Mouse (Mus musculus): Measurements from ENCODE around the gene Tmod3. TPM values are rescaled to one million over a fixed set of nuclear protein-coding genes. Genes with fewer than 3 reads are reported as not detected.

The Tmod3 gene
- polyA plus RNA-seq, 1 experiment from 2014 or later: 120 TPM

DNA sequence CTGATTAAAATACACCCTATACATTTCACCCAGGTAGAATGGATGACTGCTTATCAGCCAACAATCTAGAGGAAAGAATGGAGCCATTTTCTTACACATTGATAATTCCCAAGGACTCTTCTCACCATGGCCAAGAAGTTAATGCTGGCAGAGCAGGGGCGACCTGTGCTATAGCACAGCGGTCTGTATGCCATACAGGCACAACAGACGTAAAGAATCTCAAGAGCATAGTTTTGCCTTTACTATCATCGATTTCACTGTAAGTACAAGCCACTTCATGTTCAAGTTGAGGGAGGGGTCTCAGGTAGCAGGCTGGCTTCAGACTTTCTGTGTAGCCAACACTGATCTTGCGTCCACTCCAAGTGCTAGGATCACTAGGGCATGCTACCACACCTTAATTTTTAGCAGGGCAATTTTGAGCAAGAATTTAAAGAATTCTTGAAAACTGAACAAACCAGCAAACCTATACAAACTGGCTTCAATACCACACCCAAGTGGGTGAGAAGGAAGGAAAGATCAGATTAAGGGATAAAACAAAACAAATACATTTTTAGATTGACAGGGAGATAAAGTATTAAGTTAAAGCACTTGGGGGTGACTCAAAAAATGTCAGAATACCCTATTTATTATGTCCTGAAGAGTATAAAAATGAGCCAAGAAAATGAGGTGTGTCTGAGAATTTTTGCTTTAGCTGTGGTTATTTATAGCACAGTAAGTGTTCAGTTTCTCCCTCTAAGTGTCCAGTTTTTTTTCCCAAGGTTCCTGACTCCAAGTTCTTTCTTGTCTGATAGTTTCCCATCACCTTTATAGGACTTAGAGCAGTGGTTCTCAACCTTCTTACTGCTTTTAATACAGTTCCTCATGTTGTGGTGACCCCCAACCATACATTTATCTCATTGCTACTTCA is 11.8 kb upstream of the Tmod3 start:
- DNase-seq (ENCODE audit: low spot score): no peak
- no peak overlapping the region for H3K4me2 ChIP-seq (ENCODE audit: low read length)
- no peak for ATAC-seq (replicated peaks; ENCODE audit: low FRiP score, low read depth)
- H3K27me3 ChIP-seq (ENCODE audit: insufficient read depth, low read length): no peaks in the 10 kb centered on the region
- no peak overlapping the region for H3K27ac ChIP-seq
- no peak overlapping the region for H3K4me3 ChIP-seq (replicated peaks; ENCODE audit: low read depth, low read length)
- no peaks in the 10 kb centered on the region for H3K36me3 ChIP-seq (ENCODE audit: insufficient read depth, low read length)
- 91% methylated on average over 5 of the region's 5 CpGs for WGBS
- H3K9me3 ChIP-seq (replicated peaks; ENCODE audit: low read length): no peaks in the 10 kb centered on the region
- no peaks in the 10 kb centered on the region for H3K4me1 ChIP-seq (replicated peaks; ENCODE audit: insufficient read depth, low read length)
- H3K9ac ChIP-seq (ENCODE audit: low read depth, low read length): no peak overlapping the region
- no peak for TF ChIP-seq CTCF (IDR thresholded peaks at IDR 0.05; ENCODE audit: low read depth)

DNA sequence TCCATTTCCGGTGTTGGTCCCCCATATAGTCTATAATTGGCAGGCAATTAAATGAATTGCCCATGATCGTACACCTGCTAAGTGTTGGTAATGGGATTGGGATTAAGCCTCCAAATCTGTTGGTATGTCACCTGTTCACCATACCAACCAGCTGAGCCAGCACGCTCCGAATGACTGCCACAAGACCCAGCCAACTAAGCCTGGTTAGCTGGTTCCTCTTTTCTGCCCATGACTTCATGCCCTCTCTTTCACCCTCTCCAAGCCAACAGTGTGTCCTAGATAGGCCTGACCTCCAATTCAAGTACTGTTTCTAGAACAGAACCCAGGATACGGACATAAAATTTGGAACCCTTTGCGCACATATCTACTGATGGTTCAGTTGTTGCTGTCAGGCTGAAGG is 8.9 kb upstream of the Tmod3 start:
- no peak overlapping the region for H3K4me2 ChIP-seq (ENCODE audit: low read length)
- no peak overlapping the region for H3K9ac ChIP-seq (ENCODE audit: low read depth, low read length)
- TF ChIP-seq CTCF (IDR thresholded peaks at IDR 0.05; ENCODE audit: low read depth): no peak
- H3K27me3 ChIP-seq (ENCODE audit: insufficient read depth, low read length): no peaks in the 10 kb centered on the region
- no peaks in the 10 kb centered on the region for H3K9me3 ChIP-seq (replicated peaks; ENCODE audit: low read length)
- H3K27ac ChIP-seq: no peak overlapping the region
- ATAC-seq (replicated peaks; ENCODE audit: low FRiP score, low read depth): no peak
- DNase-seq (ENCODE audit: low spot score): no peak
- no peak overlapping the region for H3K4me3 ChIP-seq (replicated peaks; ENCODE audit: low read depth, low read length)
- H3K36me3 ChIP-seq (ENCODE audit: insufficient read depth, low read length): no peaks in the 10 kb centered on the region
- WGBS: 95% methylated on average over 6 of the region's 6 CpGs
- no peaks in the 10 kb centered on the region for H3K4me1 ChIP-seq (replicated peaks; ENCODE audit: insufficient read depth, low read length)

DNA sequence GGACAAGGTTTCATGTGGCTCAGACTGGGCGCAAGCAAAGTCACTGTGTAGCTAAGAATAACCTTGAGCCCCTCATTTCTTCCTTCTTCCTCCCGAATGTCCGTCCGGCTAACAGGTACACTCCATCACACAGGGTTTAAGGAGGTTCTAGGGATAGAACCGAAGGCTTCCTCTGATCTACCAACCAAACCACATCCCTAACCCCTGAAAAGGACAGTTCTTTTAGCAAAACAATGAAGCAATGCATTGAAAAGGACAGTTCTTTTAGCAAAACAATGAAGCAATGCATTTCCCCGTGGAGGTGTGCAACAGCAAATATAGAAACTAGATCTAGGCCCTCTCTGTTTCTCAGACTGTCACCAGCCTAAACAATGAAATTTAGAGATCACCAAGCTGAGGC is 5.4 kb upstream of the Tmod3 start:
- Histone ChIP-seq H3K9me3 (replicated peaks; ENCODE audit: low read length) (no peaks in the 10 kb centered on the region), H3K4me2 (ENCODE audit: low read length) (no peak overlapping the region), H3K27me3 (ENCODE audit: insufficient read depth, low read length) (no peaks in the 10 kb centered on the region), H3K27ac (no peak overlapping the region), H3K4me1 (replicated peaks; ENCODE audit: insufficient read depth, low read length) (no peaks in the 10 kb centered on the region), H3K36me3 (ENCODE audit: insufficient read depth, low read length) (no peaks in the 10 kb centered on the region), H3K9ac (ENCODE audit: low read depth, low read length) (no peak overlapping the region), H3K4me3 (replicated peaks; ENCODE audit: low read depth, low read length) (no peak overlapping the region)
- no peak for DNase-seq (ENCODE audit: low spot score)
- no peak for TF ChIP-seq CTCF (IDR thresholded peaks at IDR 0.05; ENCODE audit: low read depth)
- no peak for ATAC-seq (replicated peaks; ENCODE audit: low FRiP score, low read depth)
- 80% methylated on average over 6 of the region's 6 CpGs for WGBS

GRCm38 (mm10) chr9:75563622-75564021 is 4.2 kb upstream of the Tmod3 start:
- no peak for TF ChIP-seq CTCF (IDR thresholded peaks at IDR 0.05; ENCODE audit: low read depth)
- no peak overlapping the region for H3K27ac ChIP-seq
- no peaks in the 10 kb centered on the region for H3K9me3 ChIP-seq (replicated peaks; ENCODE audit: low read length)
- no peaks in the 10 kb centered on the region for H3K36me3 ChIP-seq (ENCODE audit: insufficient read depth, low read length)
- WGBS: 80% methylated on average over 6 of the region's 6 CpGs
- H3K4me2 ChIP-seq (ENCODE audit: low read length): no peak overlapping the region
- ATAC-seq (replicated peaks; ENCODE audit: low FRiP score, low read depth) (no peak), DNase-seq (ENCODE audit: low spot score) (no peak)
- H3K4me1 ChIP-seq (replicated peaks; ENCODE audit: insufficient read depth, low read length): no peaks in the 10 kb centered on the region
- no peak overlapping the region for H3K9ac ChIP-seq (ENCODE audit: low read depth, low read length)
- no peak overlapping the region for H3K4me3 ChIP-seq (replicated peaks; ENCODE audit: low read depth, low read length)
- H3K27me3 ChIP-seq (ENCODE audit: insufficient read depth, low read length): no peaks in the 10 kb centered on the region

GRCm38 (mm10) chr9:75563176-75563575 is 3.7 kb upstream of the Tmod3 start:
- H3K36me3 ChIP-seq (ENCODE audit: insufficient read depth, low read length): no peaks in the 10 kb centered on the region

GRCm38 (mm10) chr9:75561040-75561669 is 1.7 kb upstream of the Tmod3 start:
- ATAC-seq (replicated peaks; ENCODE audit: low FRiP score, low read depth) (no peak), DNase-seq (ENCODE audit: low spot score) (no peak)
- H3K4me2 ChIP-seq (ENCODE audit: low read length): no peak overlapping the region
- no peaks in the 10 kb centered on the region for H3K27me3 ChIP-seq (ENCODE audit: insufficient read depth, low read length)
- no peak overlapping the region for H3K27ac ChIP-seq
- TF ChIP-seq CTCF (IDR thresholded peaks at IDR 0.05; ENCODE audit: low read depth): no peak
- H3K9ac ChIP-seq (ENCODE audit: low read depth, low read length): no peak overlapping the region
- H3K36me3 ChIP-seq (ENCODE audit: insufficient read depth, low read length): no peaks in the 10 kb centered on the region
- no peaks in the 10 kb centered on the region for H3K9me3 ChIP-seq (replicated peaks; ENCODE audit: low read length)
- WGBS: 79% methylated on average over 13 of the region's 13 CpGs
- H3K4me1 ChIP-seq (replicated peaks; ENCODE audit: insufficient read depth, low read length): no peaks in the 10 kb centered on the region; the same call in none of the 2 replicates
- H3K4me3 ChIP-seq (replicated peaks; ENCODE audit: low read depth, low read length): no peak overlapping the region

More at GRCm38 (mm10) chr9:75563176-75563575, 3.7 kb upstream of the Tmod3 start:
- H3K9me3 ChIP-seq (replicated peaks; ENCODE audit: low read length): no peaks in the 10 kb centered on the region
- no peaks in the 10 kb centered on the region for H3K27me3 ChIP-seq (ENCODE audit: insufficient read depth, low read length)
- H3K4me2 ChIP-seq (ENCODE audit: low read length): no peak overlapping the region
- peak; percentile 45; the same call in 1 of the 2 replicates for TF ChIP-seq CTCF (IDR thresholded peaks at IDR 0.05; ENCODE audit: low read depth)
- H3K9ac ChIP-seq (ENCODE audit: low read depth, low read length): no peak overlapping the region
- no peaks in the 10 kb centered on the region for H3K4me1 ChIP-seq (replicated peaks; ENCODE audit: insufficient read depth, low read length)
- ATAC-seq (replicated peaks; ENCODE audit: low FRiP score, low read depth) (no peak), DNase-seq (ENCODE audit: low spot score) (no peak)
- 63% methylated on average over 2 of the region's 2 CpGs for WGBS
- H3K27ac ChIP-seq: no peak overlapping the region
- no peak overlapping the region for H3K4me3 ChIP-seq (replicated peaks; ENCODE audit: low read depth, low read length)
